Mouse (Mus musculus) embryonic facial prominence, embryonic 14.5 days (tissue): Measurements from ENCODE around the gene Spata25. TPM values are rescaled to one million over a fixed set of nuclear protein-coding genes. Genes with fewer than 3 reads are reported as not detected.
"Not testable (repeated sequence)": the region's sequence is repeated elsewhere in the genome, so short reads cannot be mapped to it uniquely, and the experiment has no call there.

Experiments
- ATAC-seq: fragments of 200-750 bp; cut with Nextera tagmentation; 2 replicates; pipeline ENCODE4 v1.8.0; 2017; ENCODE audit warnings: low read depth, moderate number of reproducible peaks, moderate TSS enrichment
- DNase-seq: peaks from one replicate; pipeline ENCODE4 v3.0.0-alpha.2; 2015; ENCODE audit warnings: low spot score
- H3K27ac ChIP-seq: fragments of 300-500 bp; sonication (generic); replicated peaks from 2 replicates; pipeline ENCODE4 v1.5.1; 2014; ENCODE audit warnings: low read depth, mild to moderate bottlenecking, low read length, moderate library complexity
- H3K27me3 ChIP-seq: fragments of 300-500 bp; sonication (generic); replicated peaks from 2 replicates; pipeline ENCODE4 v1.6.1; 2014; ENCODE audit warnings: low read length; ENCODE audit not compliant: control insufficient read depth, insufficient read depth
- H3K36me3 ChIP-seq: fragments of 300-500 bp; sonication (generic); 2 replicates; pipeline ENCODE4 v1.6.1; 2014; ENCODE audit warnings: low read length, mixed read lengths; ENCODE audit not compliant: control insufficient read depth, insufficient read depth
- H3K4me1 ChIP-seq: fragments of 300-500 bp; sonication (generic); 2 replicates; pipeline ENCODE4 v1.6.1; 2014; ENCODE audit warnings: antibody characterized with exemption, low read length; ENCODE audit not compliant: control insufficient read depth, insufficient read depth
- H3K4me2 ChIP-seq: fragments of 300-500 bp; sonication (generic); 2 replicates; pipeline ENCODE4 v1.6.1; 2014; ENCODE audit warnings: low read depth, mild to moderate bottlenecking, low read length, moderate library complexity, mixed read lengths
- H3K4me3 ChIP-seq: fragments of 300-500 bp; sonication (generic); 2 replicates; pipeline ENCODE4 v1.5.1; 2014; ENCODE audit warnings: low read depth, mild to moderate bottlenecking, low read length
- H3K9ac ChIP-seq: fragments of 300-500 bp; sonication (generic); 2 replicates; pipeline ENCODE4 v1.6.1; 2014; ENCODE audit warnings: low read depth, mild to moderate bottlenecking, low read length, moderate library complexity, mixed read lengths
- H3K9me3 ChIP-seq: fragments of 300-500 bp; sonication (generic); 2 replicates; pipeline ENCODE4 v1.6.1; 2016; ENCODE audit warnings: low read length; ENCODE audit not compliant: control insufficient read depth
- WGBS: fragments of 180-500 bp; shearing (Covaris S2); extraction: QIAGEN DNeasy Blood & Tissue Kit; methylation state at CpG from one replicate; pipeline ENCODE4 v1.1.7; 2014; 5-methylcytosine and 5-hydroxymethylcytosine counted together
- polyA plus RNA-seq: library from polyadenylated mRNA; unstranded; fragments of >200 nt; fragmentation: Nextera tagmentation; extraction: Ambion mirVana; gene quantifications from 2 replicates; pipeline ENCODE4 v1.2.1, GENCODE M21; 2014

Spata25 gene
- polyA plus RNA-seq, 1 experiment from 2014 or later = not detected

DNA sequence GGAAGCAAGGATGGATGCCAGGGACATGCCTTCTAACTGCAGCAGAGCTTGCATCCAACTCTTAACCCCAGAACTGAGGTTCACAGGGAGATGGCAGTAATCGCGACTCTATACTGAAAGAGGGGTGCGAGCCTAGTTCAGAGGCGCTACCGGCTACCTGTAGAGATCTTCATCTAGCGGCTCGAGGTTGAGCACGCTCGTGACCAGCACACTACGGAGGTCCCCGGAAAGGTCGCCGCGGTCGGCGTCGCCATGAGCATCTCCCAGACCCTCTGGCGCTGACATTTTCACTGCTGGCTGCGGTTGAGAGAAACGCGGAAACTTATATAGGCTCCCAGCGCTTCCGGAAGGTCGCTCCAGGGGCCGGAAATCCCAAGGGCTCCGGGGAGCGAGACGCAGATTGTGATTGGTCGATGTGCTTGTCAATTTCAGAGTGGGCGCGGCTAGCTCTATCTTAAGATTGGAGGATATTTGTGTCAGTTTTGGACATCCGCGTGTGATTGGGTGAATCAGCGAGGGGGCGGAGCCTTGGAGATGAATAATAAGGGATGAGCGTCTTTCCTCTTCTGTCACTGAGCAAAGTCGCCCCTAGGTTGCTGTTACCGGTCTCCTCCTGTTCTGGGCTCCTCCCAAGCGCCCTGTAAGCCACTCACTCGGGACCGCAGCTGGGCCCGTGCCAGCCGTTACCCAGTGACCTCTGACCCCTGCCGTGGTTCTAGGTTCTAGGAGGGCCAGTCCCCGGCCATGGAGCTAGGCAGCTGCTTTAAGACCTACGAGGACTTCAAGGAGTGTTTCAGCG is 23.6 kb downstream of the Spata25 start, which contains the start of the genes Acot8 and Zswim3:
Gene Acot8, minus strand, starts transcription at position 350 of the 799 bp plus-strand sequence.
Gene Zswim3, plus strand, starts transcription at position 566 of the 799 bp plus-strand sequence.
- ATAC-seq (peak; percentile 96), DNase-seq (peak; percentile 98)
- Histone ChIP-seq H3K36me3 (peaks cover 24% of the 10 kb centered on the region), H3K9me3 (no peaks in the 10 kb centered on the region), H3K27me3 (no peaks in the 10 kb centered on the region), H3K4me1 (peaks cover 13% of the 10 kb centered on the region; the same call in 1 of the 2 replicates), H3K27ac (peak within 1 kb of the TSS; percentile 84), H3K4me3 (peak within 1 kb of the TSS; percentile 76), H3K9ac (peak within 1 kb of the TSS; percentile 83), H3K4me2 (peak within 1 kb of the TSS; percentile 82)
- WGBS = 0% methylated on average over 42 of the region's 47 CpGs

DNA sequence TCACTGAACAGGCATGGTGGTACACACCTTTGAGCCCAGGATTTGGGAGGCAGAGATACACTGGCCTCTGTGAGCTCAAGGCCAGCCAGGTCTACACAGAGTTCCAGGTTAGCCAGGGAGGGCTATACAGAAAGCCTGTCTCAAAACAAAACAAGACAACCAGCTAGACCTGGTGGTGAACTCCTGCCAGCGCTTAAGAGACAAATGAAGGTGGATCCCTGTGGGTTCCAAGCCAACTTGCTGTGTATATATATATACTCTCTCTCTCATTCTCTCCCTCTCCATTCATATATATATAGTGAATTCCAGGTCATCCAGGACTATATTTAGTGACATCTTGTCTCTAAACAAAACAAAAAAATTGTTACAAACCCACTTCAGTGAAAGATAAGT is 24.4 kb downstream of the Spata25 start:
- peak overlapping the region; percentile 70 for H3K4me2 ChIP-seq
- no peak overlapping the region for H3K27ac ChIP-seq
- peak overlapping the region; percentile 83 for H3K9ac ChIP-seq
- peaks cover 30% of the 10 kb centered on the region for H3K36me3 ChIP-seq
- H3K4me3 ChIP-seq = peak overlapping the region; percentile 76
- DNase-seq = no peak
- ATAC-seq = no peak
- H3K4me1 ChIP-seq = peaks cover 13% of the 10 kb centered on the region; the same call in 1 of the 2 replicates
- WGBS = 44% methylated on average over 1 of the region's 1 CpGs
- no peaks in the 10 kb centered on the region for H3K9me3 ChIP-seq
- no peaks in the 10 kb centered on the region for H3K27me3 ChIP-seq

DNA sequence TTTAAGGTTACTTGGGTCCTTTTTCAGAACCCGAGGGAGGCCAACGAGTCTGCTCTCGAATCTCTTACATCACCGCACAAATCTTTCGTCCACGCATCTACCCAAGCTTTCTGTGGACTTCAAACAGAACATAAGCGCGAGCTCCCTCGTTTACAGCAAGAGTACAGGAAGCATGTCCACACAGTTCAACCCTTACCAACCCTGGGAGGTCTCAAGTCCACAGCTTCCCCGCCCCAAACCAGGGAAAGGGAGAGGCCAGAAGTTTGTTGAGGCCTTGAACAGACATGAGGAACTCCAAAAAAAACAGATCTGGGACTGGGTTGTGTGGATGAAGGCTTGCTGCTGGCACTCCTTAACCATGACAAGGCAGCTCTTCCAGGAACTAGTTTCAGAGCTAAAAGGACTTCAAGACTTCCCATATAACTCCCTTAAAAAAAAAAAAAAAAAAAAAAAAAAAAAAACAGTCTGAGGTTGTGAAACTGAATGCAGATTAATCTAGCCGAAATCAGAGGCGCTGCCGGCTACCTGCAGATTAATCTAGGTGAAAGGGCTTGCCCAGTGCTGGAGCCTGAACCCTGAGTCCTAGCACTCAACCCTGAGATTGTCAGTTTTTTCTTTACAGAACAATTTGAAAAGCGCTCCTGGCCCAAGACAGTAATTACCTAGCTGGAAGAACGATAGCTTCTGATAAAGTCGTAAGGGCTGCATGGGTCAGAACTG is 25.0 kb downstream of the Spata25 start:
- H3K27me3 ChIP-seq = no peaks in the 10 kb centered on the region
- H3K4me3 ChIP-seq = peak overlapping the region; percentile 76
- DNase-seq (no peak), ATAC-seq (no peak)
- peak overlapping the region; percentile 83; the same call in 1 of the 2 replicates for H3K9ac ChIP-seq
- no peaks in the 10 kb centered on the region for H3K9me3 ChIP-seq
- no peak overlapping the region for H3K27ac ChIP-seq
- WGBS = 90% methylated on average over 16 of the region's 16 CpGs
- peaks cover 13% of the 10 kb centered on the region; the same call in 1 of the 2 replicates for H3K4me1 ChIP-seq
- peak overlapping the region; percentile 70 for H3K4me2 ChIP-seq
- peaks cover 32% of the 10 kb centered on the region for H3K36me3 ChIP-seq

DNA sequence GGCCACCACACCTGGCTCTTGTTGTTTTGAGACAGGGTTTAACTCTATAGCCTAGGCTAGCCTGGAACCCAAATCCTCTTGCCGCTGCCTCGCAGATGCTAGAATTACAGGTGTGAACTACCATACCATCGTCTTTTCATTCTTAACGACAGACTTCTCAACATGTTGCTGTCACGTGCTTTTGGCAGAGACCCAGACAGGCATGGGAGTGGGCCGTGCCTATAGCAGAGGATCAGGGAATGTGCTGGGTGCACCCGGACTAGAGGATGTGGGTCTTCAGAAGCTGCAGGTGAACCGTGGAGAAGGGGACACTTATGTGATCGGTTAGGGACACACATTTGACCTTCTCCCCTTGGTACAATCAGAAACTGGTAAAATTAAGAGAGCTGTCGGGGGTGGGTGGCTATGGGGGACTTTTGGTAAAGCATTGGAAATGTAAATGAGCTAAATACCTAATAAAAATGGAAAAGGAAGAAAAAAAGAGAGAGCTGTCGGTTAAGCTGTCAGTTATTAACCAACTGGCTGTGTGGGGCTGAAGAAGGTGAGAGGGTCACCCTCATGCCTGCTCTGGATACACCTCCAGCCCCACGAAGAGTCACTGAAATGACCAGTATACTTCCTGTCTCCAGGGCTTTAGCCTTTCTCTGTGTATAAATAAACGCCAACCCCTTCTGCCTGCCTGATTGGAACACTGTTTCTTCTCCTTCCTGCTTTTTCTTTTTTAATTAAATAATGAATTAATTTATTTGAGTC is 27.9 kb downstream of the Spata25 start:
- Histone ChIP-seq H3K27me3 (no peaks in the 10 kb centered on the region), H3K36me3 (peaks cover 58% of the 10 kb centered on the region), H3K9ac (no peak overlapping the region), H3K27ac (no peak overlapping the region), H3K4me1 (peaks cover 5% of the 10 kb centered on the region; the same call in 1 of the 2 replicates), H3K4me2 (no peak overlapping the region), H3K9me3 (no peaks in the 10 kb centered on the region), H3K4me3 (no peak overlapping the region)
- 91% methylated on average over 13 of the region's 13 CpGs for WGBS
- DNase-seq = no peak
- no peak for ATAC-seq

DNA sequence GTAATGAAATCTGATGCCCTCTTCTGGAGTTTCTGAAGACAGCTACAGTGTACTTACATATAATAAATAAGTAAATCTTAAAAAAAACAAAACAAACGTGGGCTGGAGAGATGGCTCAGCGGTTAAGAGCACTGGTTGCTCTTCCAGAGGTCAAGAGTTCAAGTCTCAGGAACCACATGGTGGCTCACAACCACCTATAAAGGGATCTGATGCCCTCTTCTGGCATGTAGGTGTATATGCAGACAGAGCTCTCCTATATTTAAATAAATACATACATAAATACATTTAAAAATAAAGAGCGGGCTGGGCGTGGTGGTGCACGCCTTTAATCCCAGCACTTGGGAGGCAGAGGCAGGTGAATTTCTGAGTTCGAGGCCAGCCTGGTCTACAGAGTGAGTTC is 29.8 kb downstream of the Spata25 start:
- not testable (repeated sequence) for H3K4me1 ChIP-seq, ATAC-seq, H3K4me3 ChIP-seq, H3K9me3 ChIP-seq, H3K4me2 ChIP-seq, DNase-seq, H3K27me3 ChIP-seq, H3K27ac ChIP-seq, H3K9ac ChIP-seq
- H3K36me3 ChIP-seq = peaks cover 74% of the 10 kb centered on the region
- WGBS = 79% methylated on average over 6 of the region's 6 CpGs

DNA sequence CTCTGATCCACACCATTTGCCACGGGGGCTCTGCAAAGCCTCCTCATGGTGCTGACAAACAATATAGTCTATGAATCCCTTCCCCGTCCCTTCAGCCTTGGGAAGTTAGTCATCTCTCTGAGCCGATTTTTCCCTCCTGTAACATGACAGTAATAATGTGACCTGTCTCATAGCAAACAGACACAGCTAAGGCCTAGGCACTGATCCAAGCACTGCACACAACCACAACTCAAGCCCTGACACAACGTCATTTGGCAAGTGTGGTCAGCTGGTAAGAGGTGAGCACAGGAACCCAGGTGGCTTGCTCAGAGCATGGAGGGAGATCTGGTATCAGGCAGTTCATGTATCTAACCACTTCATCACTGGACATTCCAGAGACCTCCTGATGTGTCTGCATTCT is 32.5 kb downstream of the Spata25 start:
- 79% methylated on average over 4 of the region's 4 CpGs for WGBS
- no peaks in the 10 kb centered on the region for H3K27me3 ChIP-seq
- ATAC-seq = no peak
- H3K27ac ChIP-seq = no peak overlapping the region
- no peak overlapping the region for H3K4me3 ChIP-seq
- H3K9ac ChIP-seq = no peak overlapping the region
- no peaks in the 10 kb centered on the region for H3K4me1 ChIP-seq
- H3K9me3 ChIP-seq = no peaks in the 10 kb centered on the region
- H3K4me2 ChIP-seq = no peak overlapping the region
- DNase-seq = no peak
- peaks cover 94% of the 10 kb centered on the region for H3K36me3 ChIP-seq

DNA sequence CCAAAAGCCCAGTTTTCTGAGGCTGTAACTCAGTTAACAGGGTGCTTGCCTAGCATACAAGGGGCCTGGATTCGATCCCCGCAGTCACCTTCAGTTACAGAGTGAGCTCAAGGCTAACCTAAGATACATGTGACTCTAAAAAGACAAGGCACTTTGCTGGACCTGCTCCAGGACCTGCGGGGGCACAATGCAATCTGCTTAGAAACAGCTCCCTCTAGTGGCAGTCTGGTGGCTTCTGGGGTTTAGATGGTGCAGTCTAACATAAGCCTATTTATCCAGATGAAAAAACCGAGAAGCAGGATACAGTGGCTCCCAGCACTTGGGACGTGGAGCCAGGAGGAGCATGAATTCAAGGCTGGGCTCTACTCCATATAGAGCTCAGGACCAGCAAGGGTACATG is 34.0 kb downstream of the Spata25 start:
- no peak overlapping the region for H3K27ac ChIP-seq
- H3K27me3 ChIP-seq = no peaks in the 10 kb centered on the region
- H3K9me3 ChIP-seq = no peaks in the 10 kb centered on the region
- no peak overlapping the region for H3K4me3 ChIP-seq
- DNase-seq = peak; percentile 93
- ATAC-seq = peak; percentile 48
- H3K4me2 ChIP-seq = no peak overlapping the region
- 36% methylated on average over 5 of the region's 5 CpGs for WGBS
- H3K4me1 ChIP-seq = no peaks in the 10 kb centered on the region
- no peak overlapping the region for H3K9ac ChIP-seq
- peaks cover 92% of the 10 kb centered on the region for H3K36me3 ChIP-seq

DNA sequence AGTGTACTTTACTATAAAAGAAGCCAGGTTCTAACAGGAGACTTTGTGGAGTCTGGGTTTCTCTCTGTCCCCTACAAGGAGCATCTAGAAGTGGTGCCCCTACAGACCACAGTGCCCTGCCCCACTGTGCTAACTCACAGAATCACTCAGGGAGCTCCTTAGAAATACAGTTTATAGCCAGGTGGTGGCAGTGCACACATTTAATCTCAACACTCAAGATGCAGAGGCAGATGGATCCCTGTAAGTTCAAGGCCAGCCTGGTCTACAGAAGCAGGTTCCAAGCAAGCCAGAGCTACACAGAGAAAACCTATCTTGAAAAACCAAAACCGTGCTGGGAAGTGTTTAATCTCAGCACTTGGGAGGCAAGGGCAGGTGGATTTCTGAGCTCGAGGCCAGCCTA is 34.6 kb downstream of the Spata25 start:
- Histone ChIP-seq H3K27me3 (no peaks in the 10 kb centered on the region), H3K4me1 (no peaks in the 10 kb centered on the region), H3K4me3 (no peak overlapping the region), H3K36me3 (peaks cover 90% of the 10 kb centered on the region), H3K9ac (no peak overlapping the region), H3K27ac (no peak overlapping the region), H3K9me3 (no peaks in the 10 kb centered on the region), H3K4me2 (no peak overlapping the region)
- DNase-seq = no peak
- no peak for ATAC-seq
- WGBS = 89% methylated on average over 2 of the region's 2 CpGs
